Mouse (Mus musculus): ENCODE data around the gene Ccdc141. TPM values are rescaled to one million over a fixed set of nuclear protein-coding genes. Genes with fewer than 3 reads are reported as not detected.
A peak's percentile ranks its signal among the peaks of the same experiment; 100 is the strongest.

Gene Ccdc141
- total RNA-seq, 1 experiment from 2014 or later, result 10.7 TPM

DNA sequence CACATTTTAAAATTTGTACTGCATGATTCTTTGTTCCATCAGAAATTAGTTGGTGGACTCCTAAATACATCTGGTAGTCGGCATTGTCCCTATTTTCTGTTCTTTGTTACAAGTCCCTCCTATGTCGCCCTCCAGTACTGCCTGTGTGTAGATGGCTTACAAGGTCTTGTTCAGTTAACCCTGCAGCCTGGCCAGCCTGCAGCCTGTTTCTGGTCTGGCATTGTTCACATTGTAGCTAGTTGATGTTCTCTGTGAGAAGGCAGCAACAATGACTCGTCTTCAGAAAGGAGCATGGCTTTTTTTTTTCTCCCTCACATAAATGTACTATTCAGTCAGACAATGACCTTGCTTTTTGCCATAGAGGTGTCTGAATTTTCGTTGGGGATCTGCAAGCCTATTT, 198.4 kb downstream of the Ccdc141 start:
- DNase-seq, result no peak

DNA sequence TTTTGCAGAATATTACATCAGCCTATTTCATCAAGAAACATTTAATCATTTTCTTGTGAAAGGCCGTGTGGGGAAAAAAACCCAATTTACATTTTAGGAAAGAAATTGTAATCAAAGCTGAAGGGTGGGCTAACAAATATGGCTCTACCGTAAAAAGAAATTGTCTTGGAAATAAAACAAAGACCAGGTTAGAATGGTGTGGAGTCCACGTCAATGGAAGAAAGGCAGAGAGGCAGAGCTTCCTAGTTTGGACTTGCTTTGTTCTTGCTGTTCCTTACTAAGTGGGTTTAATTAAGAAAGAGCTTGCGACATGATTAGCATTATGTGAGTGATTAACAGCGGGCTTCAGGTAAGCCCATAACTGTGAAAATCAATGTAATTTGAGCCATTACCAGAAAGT, 199.4 kb downstream of the Ccdc141 start:
- DNase-seq, result no peak

DNA sequence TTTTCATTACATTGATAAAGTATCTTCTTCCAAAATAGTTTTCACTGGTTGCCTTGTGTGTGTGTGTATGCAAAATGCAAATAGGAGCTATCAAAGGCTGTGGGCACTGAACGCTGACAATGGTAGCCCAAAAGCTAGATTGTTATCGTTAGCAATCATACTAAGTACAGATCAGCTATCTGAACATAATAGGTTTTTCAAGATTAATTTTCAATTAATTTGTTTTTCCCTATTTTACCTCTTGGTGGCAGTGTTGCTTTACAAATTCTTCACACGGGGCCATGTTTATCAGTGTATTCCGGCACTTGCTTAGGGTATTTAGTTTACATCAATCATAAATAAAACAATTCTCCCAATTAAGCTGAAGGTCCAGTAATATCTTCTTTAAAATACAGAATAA, 199.8 kb downstream of the Ccdc141 start:
- no peak for DNase-seq

DNA sequence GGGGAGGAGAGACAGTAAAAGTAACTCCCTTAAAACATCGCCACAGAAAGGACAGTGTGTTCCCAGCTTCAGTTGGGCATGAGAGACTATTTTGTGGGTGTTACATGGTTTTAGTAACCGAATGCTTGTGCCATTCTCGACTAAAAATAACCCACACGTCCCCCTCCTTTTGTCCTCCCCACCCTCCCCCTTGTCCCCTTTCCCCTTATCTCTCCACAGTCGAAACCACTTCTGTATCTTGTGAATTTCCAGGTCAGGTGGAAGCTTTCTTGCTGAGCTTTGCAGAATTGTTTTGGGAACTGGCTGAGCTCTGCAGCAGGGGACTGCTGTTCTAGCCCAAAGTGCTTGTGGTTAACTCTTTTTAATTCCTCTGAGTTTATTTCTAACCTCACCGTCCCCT, 200.2 kb downstream of the Ccdc141 start:
- no peak for DNase-seq

DNA sequence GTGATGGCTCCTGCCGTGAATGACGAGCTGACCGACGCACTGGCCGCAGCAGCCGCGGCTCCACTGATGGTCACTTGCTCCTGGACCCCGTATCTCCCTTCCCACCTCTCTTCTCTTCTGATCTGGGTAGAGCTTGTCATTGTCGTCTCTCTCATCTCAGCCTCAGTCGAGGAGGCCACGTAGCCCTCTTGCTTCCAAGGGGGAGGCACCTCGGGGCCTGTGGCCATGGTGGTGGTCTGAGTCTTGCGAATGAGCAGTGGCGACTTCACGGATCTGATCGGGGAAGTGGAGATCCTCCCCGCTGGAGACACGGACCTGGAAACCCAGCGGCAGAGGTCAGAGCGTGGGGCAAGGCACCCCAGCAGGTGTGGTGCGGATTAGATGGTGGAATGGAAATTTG, 200.8 kb downstream of the Ccdc141 start:
- DNase-seq, result no peak

DNA sequence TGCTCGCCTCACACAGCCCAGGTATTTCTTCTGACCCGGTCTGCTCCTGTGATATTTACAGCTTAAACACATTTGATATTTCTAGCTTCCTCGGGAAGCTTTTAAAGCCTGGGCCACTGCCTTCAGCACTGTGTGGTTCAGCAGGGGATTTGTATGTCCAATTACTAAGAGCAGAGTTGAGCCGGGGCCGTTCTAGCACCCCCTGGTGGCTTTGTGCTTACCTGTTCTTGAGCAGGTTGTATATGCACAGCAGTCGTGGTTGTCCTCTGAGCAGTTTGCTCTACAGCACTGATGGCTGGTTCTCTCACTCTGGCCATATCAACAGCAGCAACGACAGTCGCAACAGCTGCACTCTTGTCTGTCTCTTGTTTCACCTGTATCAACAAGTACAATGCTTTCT, 201.5 kb downstream of the Ccdc141 start:
- peak; percentile 76 for DNase-seq

DNA sequence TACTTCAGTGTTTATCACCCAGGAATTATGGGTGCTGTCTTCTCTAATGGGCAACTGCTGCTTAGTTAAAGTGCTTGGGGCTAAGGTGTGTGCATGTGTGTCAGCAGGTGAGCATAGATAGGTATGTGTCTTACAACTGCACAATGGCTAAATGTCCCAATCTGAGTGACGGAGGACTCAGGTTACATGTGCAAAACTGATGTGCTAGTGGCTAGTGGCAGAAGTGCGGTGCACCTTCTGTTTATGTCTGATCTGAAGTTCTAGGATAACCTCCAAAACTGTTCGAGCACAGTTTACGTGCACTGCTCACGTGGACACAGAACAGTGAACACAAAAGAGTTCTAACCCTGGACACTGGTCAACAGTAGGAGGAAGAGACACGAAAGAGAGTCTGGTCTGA, 203.9 kb downstream of the Ccdc141 start:
- no peak for DNase-seq

DNA sequence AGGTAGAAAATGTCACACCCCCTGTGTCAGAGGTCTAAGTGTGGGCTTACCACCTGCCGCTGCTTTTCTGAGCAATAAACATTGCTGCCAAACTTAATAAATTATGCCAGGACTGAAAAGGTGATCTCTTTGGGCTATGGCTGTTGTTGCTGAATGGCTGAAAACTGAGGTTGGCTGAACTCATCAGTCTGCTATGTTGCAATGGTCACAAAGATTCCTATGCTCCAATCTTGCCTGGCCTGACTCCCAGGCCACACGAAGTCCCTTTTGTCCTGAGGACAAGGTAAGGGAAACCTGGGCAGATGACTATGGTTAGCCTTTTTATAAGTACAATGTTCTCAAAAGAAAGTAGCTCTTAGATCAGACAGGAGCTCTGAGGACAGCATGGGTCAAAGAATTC, 204.4 kb downstream of the Ccdc141 start:
- DNase-seq, result no peak

DNA sequence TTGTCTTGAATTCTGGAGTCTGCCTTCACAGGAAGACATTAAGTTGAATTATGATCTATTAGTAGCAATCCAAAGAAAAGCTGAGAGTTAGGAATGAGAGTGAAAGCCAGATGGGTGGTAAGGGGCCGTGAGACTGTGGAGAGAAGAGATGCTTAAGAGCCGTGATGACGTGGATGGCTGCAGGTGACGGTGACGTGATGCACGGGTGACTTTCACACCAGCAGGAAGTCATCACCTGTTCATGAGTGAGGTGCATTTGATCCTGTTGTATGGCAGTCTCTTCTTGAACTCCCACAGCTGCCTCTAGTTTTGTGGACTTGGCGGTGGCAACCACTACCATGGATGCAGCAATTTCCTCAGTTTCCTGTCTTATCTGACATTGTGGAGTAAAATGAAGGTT, 204.9 kb downstream of the Ccdc141 start:
- DNase-seq, result no peak

DNA sequence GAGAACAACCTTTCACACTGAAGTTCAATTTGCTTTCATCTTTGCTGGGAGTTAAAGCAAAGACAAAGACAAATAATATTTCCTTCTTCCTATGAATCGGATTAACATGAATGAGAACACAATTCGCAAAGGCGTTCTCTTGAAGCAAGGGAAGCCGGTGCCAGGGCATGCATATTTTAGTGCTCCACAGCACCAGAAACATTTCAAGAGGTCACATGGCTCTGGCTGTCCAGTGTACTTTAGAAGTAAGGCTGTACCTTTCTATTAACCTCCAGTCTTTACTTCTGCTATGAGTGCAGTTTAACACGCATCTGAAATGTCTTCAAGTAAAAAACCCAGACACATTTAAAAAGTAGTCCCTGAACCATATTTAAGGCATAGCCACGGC, 208.4 kb downstream of the Ccdc141 start:
- no peak for DNase-seq

DNA sequence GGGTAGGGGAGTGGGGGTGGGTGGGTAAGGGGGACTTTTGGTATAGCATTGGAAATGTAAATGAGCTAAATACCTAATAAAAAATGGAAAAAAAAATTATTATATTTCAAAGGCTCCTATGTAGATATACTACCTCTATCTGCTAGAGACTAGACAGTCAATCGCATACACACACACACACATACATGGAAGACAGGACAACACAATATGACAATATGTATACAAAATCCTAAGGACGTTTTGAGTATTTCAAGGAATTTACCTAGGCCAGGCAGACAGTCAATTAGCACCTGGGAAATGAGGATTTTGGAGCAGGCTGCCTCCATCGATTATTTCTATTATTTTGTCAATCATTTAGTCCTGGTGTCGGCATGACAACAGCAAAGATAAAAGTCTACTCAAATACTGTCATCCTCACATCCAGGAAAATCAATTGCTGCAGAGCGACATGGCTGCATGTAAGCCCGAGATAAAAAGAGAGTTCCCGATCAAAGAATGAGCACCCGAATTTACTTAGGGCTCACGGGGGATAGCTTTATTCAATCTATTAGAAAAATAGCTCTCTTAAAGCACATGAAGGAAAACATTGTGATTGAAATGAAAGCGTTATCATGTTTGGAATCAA, 208.9 kb downstream of the Ccdc141 start:
- DNase-seq, result no peak

Small RNA genes within 50 kb of the gene (microRNA-seq; reads per million reads assigned to microRNA genes)
- gene Gm44360, result 0 reads per million in 2 experiments

Other genes with a start within 250 kb of the Ccdc141 start
- gene Ttn, start 188.1 kb downstream of the Ccdc141 start, total RNA-seq (2021), result 0.91 and 1.9 TPM in 2 replicates
- 15.3 and 20.3 TPM in 2 replicates for gene Sestd1, start 110.0 kb upstream of the Ccdc141 start, total RNA-seq (2021)